Mouse (Mus musculus): ENCODE measurements around the gene Hunk. TPM values are rescaled to one million over a fixed set of nuclear protein-coding genes. Genes with fewer than 3 reads are reported as not detected.

Gene Hunk
- polyA plus RNA-seq, 1 experiment, result 0.40 TPM

DNA sequence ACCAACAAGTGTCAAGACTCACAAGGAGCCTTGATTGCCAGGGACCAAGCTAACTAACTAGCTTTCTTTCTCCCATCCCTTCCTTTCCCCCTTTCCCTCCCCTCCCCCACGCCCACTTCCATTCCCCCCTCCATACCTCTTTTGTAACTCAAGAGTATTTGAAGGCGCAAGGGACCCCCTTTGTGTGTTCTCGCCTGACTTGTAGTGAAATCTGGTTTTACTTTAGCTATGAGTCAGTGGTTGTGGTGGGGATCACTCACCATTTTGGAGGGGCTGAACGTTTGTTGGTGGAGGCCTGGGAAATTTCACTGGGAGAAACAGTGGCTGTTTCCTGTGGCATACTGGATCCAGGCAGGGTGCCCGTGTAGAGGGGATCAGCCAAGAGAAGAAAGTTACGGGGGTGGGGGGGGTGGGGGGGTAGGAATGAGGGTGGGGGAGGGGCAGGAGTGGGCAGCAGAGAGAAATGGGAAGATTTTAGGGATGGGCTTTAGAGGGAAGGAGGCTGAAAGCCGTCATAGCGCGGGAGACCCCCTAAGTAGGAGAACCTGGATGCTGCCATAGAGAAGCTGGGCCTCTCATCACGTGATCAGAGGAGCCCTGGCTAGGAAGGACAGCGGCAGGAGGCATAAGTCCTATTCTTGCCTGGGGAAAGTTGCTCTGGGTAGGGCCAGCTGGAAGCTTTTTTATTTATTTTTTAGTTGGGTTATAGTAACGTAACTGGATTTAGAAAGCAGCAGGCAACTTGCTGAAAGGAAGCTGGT lies 15.3 kb downstream of the Hunk start:
- Histone ChIP-seq H3K36me3 (ENCODE audit: control insufficient read depth, insufficient read depth, low read length) (no peaks in the 10 kb centered on the region), H3K4me1 (ENCODE audit: control insufficient read depth, insufficient read depth, insufficient read length) (no peaks in the 10 kb centered on the region; the same call in 1 of the 2 replicates), H3K27ac (ENCODE audit: insufficient read depth, low read length) (no peak overlapping the region), H3K27me3 (ENCODE audit: control insufficient read depth, insufficient read depth, low read length) (no peaks in the 10 kb centered on the region), H3K4me3 (ENCODE audit: extremely low read depth, insufficient read depth, insufficient read length) (no peak overlapping the region)
- TF ChIP-seq POLR2A (IDR thresholded peaks at IDR 0.05; ENCODE audit: low read depth, low read length) (no peak), CTCF (IDR thresholded peaks at IDR 0.05; ENCODE audit: extremely low read depth, insufficient read depth, insufficient read length, insufficient replicate concordance) (no peak)
- DNase-seq (ENCODE audit: low read depth in 1 of 2, low spot score in 2 of 2), result no peak
- 66% methylated on average over 12 of the region's 12 CpGs for WGBS

- H3K27ac ChIP-seq (ENCODE audit: insufficient read depth, low read length), result no peak overlapping the region
- no peak for DNase-seq (ENCODE audit: low read depth in 1 of 2, low spot score in 2 of 2)
- 59% methylated on average over 7 of the region's 7 CpGs for WGBS
- TF ChIP-seq POLR2A (IDR thresholded peaks at IDR 0.05; ENCODE audit: low read depth, low read length) (no peak), CTCF (IDR thresholded peaks at IDR 0.05; ENCODE audit: extremely low read depth, insufficient read depth, insufficient read length, insufficient replicate concordance) (no peak)
- H3K36me3 ChIP-seq (ENCODE audit: control insufficient read depth, insufficient read depth, low read length), result no peaks in the 10 kb centered on the region
- H3K4me3 ChIP-seq (ENCODE audit: extremely low read depth, insufficient read depth, insufficient read length), result no peak overlapping the region
- H3K4me1 ChIP-seq (ENCODE audit: control insufficient read depth, insufficient read depth, insufficient read length), result no peaks in the 10 kb centered on the region
- H3K27me3 ChIP-seq (ENCODE audit: control insufficient read depth, insufficient read depth, low read length), result no peaks in the 10 kb centered on the region
These were observed 16.5 kb downstream of the Hunk start for GRCm38 (mm10) chr16:90402292-90402691.

GRCm38 (mm10) chr16:90405195-90405594 lies 19.4 kb downstream of the Hunk start:
- TF ChIP-seq POLR2A (IDR thresholded peaks at IDR 0.05; ENCODE audit: low read depth, low read length) (no peak), CTCF (IDR thresholded peaks at IDR 0.05; ENCODE audit: extremely low read depth, insufficient read depth, insufficient read length, insufficient replicate concordance) (no peak)
- Histone ChIP-seq H3K27me3 (ENCODE audit: control insufficient read depth, insufficient read depth, low read length) (no peaks in the 10 kb centered on the region), H3K27ac (ENCODE audit: insufficient read depth, low read length) (no peak overlapping the region), H3K4me3 (ENCODE audit: extremely low read depth, insufficient read depth, insufficient read length) (no peak overlapping the region), H3K36me3 (ENCODE audit: control insufficient read depth, insufficient read depth, low read length) (no peaks in the 10 kb centered on the region), H3K4me1 (ENCODE audit: control insufficient read depth, insufficient read depth, insufficient read length) (no peaks in the 10 kb centered on the region)
- 85% methylated on average over 3 of the region's 3 CpGs for WGBS
- no peak for DNase-seq (ENCODE audit: low read depth in 1 of 2, low spot score in 2 of 2)

DNA sequence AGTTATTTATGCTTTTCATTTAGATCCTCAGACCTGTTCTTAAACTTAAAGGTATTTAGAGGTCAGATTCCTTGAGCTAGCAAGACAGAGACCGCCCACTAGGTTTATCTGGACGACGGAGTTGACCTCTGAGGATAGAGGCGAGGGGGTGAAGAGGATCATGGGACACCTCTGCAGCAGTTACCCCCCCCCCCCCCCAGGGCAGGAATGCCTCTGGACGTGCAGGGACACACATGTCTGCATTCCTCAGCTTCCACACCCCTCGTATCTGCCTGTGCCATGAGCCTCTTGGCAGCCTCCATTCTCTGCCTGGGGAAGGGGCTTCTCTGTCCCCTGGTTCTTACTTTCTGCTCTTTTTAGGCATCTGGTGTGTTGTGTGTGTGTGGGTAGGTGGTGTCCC lies 19.8 kb downstream of the Hunk start:
- no peaks in the 10 kb centered on the region for H3K27me3 ChIP-seq (ENCODE audit: control insufficient read depth, insufficient read depth, low read length)
- no peak overlapping the region for H3K27ac ChIP-seq (ENCODE audit: insufficient read depth, low read length)
- no peak for TF ChIP-seq POLR2A (IDR thresholded peaks at IDR 0.05; ENCODE audit: low read depth, low read length)
- TF ChIP-seq CTCF (IDR thresholded peaks at IDR 0.05; ENCODE audit: extremely low read depth, insufficient read depth, insufficient read length, insufficient replicate concordance), result no peak
- H3K36me3 ChIP-seq (ENCODE audit: control insufficient read depth, insufficient read depth, low read length), result no peaks in the 10 kb centered on the region
- no peaks in the 10 kb centered on the region for H3K4me1 ChIP-seq (ENCODE audit: control insufficient read depth, insufficient read depth, insufficient read length)
- no peak overlapping the region for H3K4me3 ChIP-seq (ENCODE audit: extremely low read depth, insufficient read depth, insufficient read length)
- no peak for DNase-seq (ENCODE audit: low read depth in 1 of 2, low spot score in 2 of 2)
- WGBS, result 84% methylated on average over 6 of the region's 6 CpGs

DNA sequence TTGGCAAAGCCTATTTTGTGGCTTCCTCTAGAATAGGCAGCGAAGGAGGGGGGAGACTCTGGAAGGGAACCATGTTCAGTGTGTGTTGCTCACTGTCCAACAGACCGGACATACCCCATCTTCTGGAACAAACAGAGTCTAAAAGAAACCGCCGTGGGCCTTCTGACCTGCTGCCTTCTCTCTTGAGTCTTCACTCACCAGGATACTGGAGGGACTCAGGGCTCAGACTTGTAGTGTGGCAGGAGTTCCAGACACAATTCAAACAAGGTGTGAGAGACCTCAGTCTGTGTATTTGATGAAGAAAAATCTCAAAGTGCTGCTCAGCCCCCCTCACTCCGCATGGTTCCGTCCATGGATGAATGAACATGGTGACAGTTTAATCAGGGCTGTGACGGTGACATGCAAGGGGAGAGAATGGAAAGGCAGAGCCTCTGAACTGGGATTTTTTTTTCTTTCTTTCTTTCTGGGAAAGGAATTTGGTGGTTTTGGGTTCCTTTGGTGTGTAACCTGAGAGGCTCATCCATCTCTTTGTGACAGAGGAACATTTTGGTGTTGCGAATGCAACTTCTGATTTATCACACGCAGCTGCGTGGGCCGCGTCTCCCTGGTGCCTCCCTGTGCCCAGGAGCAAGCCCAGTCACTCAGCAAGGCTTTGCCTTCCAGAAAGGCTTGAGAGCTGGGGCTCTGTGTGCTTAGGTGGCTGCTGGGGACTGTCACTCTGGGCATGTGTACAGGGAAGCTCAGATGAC lies 21.9 kb downstream of the Hunk start:
- Histone ChIP-seq H3K27ac (ENCODE audit: insufficient read depth, low read length) (no peak overlapping the region), H3K27me3 (ENCODE audit: control insufficient read depth, insufficient read depth, low read length) (no peaks in the 10 kb centered on the region), H3K4me3 (ENCODE audit: extremely low read depth, insufficient read depth, insufficient read length) (no peak overlapping the region), H3K36me3 (ENCODE audit: control insufficient read depth, insufficient read depth, low read length) (no peaks in the 10 kb centered on the region), H3K4me1 (ENCODE audit: control insufficient read depth, insufficient read depth, insufficient read length) (no peaks in the 10 kb centered on the region)
- WGBS, result 80% methylated on average over 12 of the region's 12 CpGs
- no peak for DNase-seq (ENCODE audit: low read depth in 1 of 2, low spot score in 2 of 2)
- TF ChIP-seq POLR2A (IDR thresholded peaks at IDR 0.05; ENCODE audit: low read depth, low read length), result no peak

DNA sequence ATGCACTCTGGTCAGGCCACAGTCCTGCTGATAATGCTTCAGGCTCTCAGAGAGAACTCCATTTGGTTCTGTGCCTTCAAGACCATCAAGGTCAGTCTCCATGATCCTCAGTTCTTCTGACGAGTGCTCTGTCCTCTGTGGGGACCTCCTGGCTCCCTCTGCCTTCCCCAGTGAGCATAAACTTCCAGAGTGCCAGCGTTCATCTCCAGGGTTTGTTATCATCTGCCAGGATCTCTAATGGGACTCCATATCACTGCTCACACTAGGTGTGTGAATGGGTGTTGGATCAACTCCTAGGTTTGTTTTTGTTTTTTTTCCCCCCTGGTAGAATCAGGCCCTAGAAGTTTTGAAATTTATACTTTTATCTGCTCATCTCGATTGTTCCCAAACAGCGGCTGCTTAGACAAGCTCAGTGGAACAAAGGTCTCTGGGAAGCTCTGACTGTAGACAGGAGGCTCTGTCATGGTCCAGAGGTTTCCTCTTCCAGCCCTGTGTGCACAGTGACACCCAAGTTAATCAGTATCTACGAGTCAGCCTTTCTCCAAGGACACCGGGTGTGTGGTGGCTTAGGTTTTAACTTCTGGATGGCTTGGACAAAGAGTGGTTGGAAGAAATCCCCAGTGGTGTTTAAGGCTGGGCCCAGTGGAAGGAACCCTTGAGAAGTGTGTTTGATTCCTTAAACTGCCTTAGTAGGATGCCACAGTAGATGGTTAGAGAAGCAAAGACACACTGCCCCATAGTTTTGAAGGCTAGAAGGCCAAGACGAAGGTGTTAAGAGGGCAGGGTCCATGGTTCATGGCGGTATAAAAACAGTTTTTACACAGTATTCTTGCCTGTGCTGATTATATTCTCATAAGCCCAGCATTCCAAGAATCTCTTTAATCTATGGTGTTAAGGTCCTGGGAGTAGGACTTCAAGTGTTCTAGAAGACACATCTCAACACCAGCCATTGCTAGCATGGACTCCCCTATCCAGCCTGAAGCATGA lies 26.6 kb downstream of the Hunk start:
- no peaks in the 10 kb centered on the region for H3K36me3 ChIP-seq (ENCODE audit: control insufficient read depth, insufficient read depth, low read length)
- H3K4me1 ChIP-seq (ENCODE audit: control insufficient read depth, insufficient read depth, insufficient read length), result no peaks in the 10 kb centered on the region
- H3K27me3 ChIP-seq (ENCODE audit: control insufficient read depth, insufficient read depth, low read length), result no peaks in the 10 kb centered on the region
- WGBS, result 88% methylated on average over 8 of the region's 8 CpGs
- no peak for TF ChIP-seq POLR2A (IDR thresholded peaks at IDR 0.05; ENCODE audit: low read depth, low read length)
- no peak for TF ChIP-seq CTCF (IDR thresholded peaks at IDR 0.05; ENCODE audit: extremely low read depth, insufficient read depth, insufficient read length, insufficient replicate concordance)
- H3K4me3 ChIP-seq (ENCODE audit: extremely low read depth, insufficient read depth, insufficient read length), result no peak overlapping the region
- H3K27ac ChIP-seq (ENCODE audit: insufficient read depth, low read length), result no peak overlapping the region
- DNase-seq (ENCODE audit: low read depth in 1 of 2, low spot score in 2 of 2), result no peak
